Mouse (Mus musculus) midbrain, embryonic 10.5 days (tissue): ENCODE results near the gene Xxylt1. TPM values are rescaled to one million over a fixed set of nuclear protein-coding genes. Genes with fewer than 3 reads are reported as not detected.
A peak's percentile ranks its signal among the peaks of the same experiment; 100 is the strongest.

Experiments used
- DNase-seq: peaks from one replicate; pipeline ENCODE4 v3.0.0-alpha.2; 2017; ENCODE audit warnings: low spot score
- H3K27ac ChIP-seq: fragments of 300-500 bp; sonication (generic); replicated peaks from 2 replicates; pipeline ENCODE4 v1.5.1; 2016; ENCODE audit warnings: mild to moderate bottlenecking
- H3K27me3 ChIP-seq: fragments of 300-500 bp; sonication (generic); 2 replicates; pipeline ENCODE4 v1.6.1; 2016; ENCODE audit warnings: low read depth, mild to moderate bottlenecking; ENCODE audit not compliant: poor library complexity, severe bottlenecking
- H3K36me3 ChIP-seq: fragments of 300-500 bp; sonication (generic); 2 replicates; pipeline ENCODE4 v1.6.1; 2016; ENCODE audit warnings: mild to moderate bottlenecking, moderate library complexity
- H3K4me1 ChIP-seq: fragments of 300-500 bp; sonication (generic); 2 replicates; pipeline ENCODE4 v1.6.1; 2016
- H3K4me3 ChIP-seq: fragments of 300-500 bp; sonication (generic); 2 replicates; pipeline ENCODE4 v1.5.1; 2016; ENCODE audit warnings: mild to moderate bottlenecking, moderate library complexity
- H3K9me3 ChIP-seq: fragments of 300-500 bp; sonication (generic); replicated peaks from 2 replicates; pipeline ENCODE4 v1.6.1; 2016; ENCODE audit warnings: mild to moderate bottlenecking
- WGBS: fragments of 180-500 bp; shearing (Covaris S2); methylation state at CpG from one replicate; pipeline ENCODE4 v1.1.7; 2016; 5-methylcytosine and 5-hydroxymethylcytosine counted together
- polyA plus RNA-seq: library from polyadenylated mRNA; unstranded; fragments of >200 nt; fragmentation: Nextera tagmentation; extraction: Ambion mirVana; gene quantifications from 2 replicates; pipeline ENCODE4 v1.2.1, GENCODE M21; 2016

The Xxylt1 gene
- polyA plus RNA-seq, 1 experiment from 2014 or later = 14.0 TPM

- DNase-seq = no peak
- peaks cover 13% of the 10 kb centered on the region for H3K4me1 ChIP-seq
- H3K9me3 ChIP-seq = peaks cover 9% of the 10 kb centered on the region; the same call in 1 of the 2 replicates
- no peak overlapping the region for H3K27ac ChIP-seq
- H3K36me3 ChIP-seq = no peaks in the 10 kb centered on the region
- 96% methylated on average over 2 of the region's 2 CpGs for WGBS
- H3K27me3 ChIP-seq = no peaks in the 10 kb centered on the region
- H3K4me3 ChIP-seq = no peak overlapping the region
Measured at GRCm38 (mm10) chr16:30998048-30998447, 83.2 kb downstream of the Xxylt1 start.

DNA sequence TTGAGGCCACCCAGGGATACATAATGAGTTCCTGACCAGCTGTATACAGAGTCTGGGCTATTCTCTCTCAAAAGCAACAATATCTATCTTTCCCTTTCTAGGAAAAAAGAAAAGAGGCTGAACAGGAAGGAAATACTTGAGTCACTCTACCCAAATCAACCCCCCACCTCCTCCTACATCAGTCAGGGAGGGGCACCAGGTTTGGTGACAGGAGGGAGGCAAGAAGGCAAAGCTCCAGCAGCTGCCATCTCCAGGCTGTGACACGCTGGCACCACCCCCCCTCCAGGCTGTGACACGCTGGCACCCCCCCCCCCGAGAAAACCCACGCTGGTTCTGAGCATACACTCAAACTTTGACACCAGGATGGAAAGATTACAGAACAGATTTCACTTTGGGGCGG lies 85.8 kb downstream of the Xxylt1 start:
- H3K4me1 ChIP-seq = peaks cover 13% of the 10 kb centered on the region
- no peaks in the 10 kb centered on the region for H3K36me3 ChIP-seq
- H3K9me3 ChIP-seq = peaks cover 2% of the 10 kb centered on the region; the same call in 1 of the 2 replicates
- no peaks in the 10 kb centered on the region for H3K27me3 ChIP-seq
- 94% methylated on average over 5 of the region's 5 CpGs for WGBS
- no peak overlapping the region for H3K4me3 ChIP-seq
- no peak for DNase-seq
- H3K27ac ChIP-seq = no peak overlapping the region

- WGBS = 63% methylated on average over 2 of the region's 2 CpGs
- Histone ChIP-seq H3K4me1 (peaks cover 14% of the 10 kb centered on the region), H3K4me3 (no peak overlapping the region), H3K36me3 (no peaks in the 10 kb centered on the region), H3K27ac (no peak overlapping the region), H3K9me3 (no peaks in the 10 kb centered on the region), H3K27me3 (no peaks in the 10 kb centered on the region)
- DNase-seq = no peak
Measured at GRCm38 (mm10) chr16:30994881-30995280, 86.4 kb downstream of the Xxylt1 start.

GRCm38 (mm10) chr16:30994296-30994695 lies 86.9 kb downstream of the Xxylt1 start:
- WGBS = 89% methylated on average over 7 of the region's 7 CpGs
- Histone ChIP-seq H3K27me3 (no peaks in the 10 kb centered on the region), H3K4me1 (peaks cover 14% of the 10 kb centered on the region), H3K4me3 (no peak overlapping the region), H3K36me3 (no peaks in the 10 kb centered on the region), H3K9me3 (no peaks in the 10 kb centered on the region), H3K27ac (no peak overlapping the region)
- DNase-seq = no peak

DNA sequence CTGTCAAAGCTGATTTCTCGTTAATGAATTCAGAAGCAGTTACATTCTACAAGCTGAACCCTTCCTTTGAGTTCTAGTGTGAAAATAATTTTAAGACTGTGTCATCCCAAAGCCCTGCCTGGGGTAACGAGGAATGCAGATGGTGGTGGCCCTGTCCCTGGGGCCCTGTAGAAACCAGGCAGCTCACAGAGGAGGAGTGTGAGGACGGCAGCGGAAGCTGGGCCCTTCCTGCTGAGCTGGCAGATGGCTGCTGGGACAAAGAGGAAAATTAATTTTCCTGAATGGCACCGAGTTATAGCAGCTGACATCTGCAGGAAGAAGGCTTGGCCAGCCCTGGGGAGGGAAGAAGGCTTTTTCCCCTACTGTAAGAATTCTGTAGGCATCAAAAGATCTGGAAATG lies 88.7 kb downstream of the Xxylt1 start:
- H3K27me3 ChIP-seq = no peaks in the 10 kb centered on the region
- no peak overlapping the region for H3K4me3 ChIP-seq
- 83% methylated on average over 5 of the region's 5 CpGs for WGBS
- no peak for DNase-seq
- no peaks in the 10 kb centered on the region for H3K36me3 ChIP-seq
- H3K4me1 ChIP-seq = peaks cover 14% of the 10 kb centered on the region
- peak overlapping the region; percentile 52 for H3K27ac ChIP-seq
- H3K9me3 ChIP-seq = no peaks in the 10 kb centered on the region

DNA sequence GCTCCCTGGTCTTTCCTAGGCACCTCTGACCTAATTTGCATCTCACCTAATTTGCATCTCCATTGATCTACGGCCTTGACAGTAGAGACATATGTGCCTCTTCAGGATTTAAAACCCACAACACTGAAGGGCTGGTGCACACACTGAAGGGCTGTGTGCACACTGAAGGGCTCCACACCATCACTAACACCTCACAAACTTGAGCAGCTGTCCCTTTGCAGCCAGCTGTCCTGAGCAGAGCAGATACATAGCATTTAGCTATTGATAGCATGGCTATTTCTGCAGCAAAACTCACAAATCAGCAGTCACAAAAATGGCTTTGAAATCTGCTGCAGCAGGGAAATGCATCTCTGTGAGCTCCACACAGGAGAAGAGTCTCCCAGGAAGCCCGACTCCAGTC lies 90.6 kb downstream of the Xxylt1 start:
- H3K27ac ChIP-seq = no peak overlapping the region
- H3K27me3 ChIP-seq = no peaks in the 10 kb centered on the region
- peaks cover 19% of the 10 kb centered on the region for H3K4me1 ChIP-seq
- no peak overlapping the region for H3K4me3 ChIP-seq
- DNase-seq = no peak
- no peaks in the 10 kb centered on the region for H3K9me3 ChIP-seq
- WGBS = 79% methylated on average over 2 of the region's 2 CpGs
- H3K36me3 ChIP-seq = no peaks in the 10 kb centered on the region

DNA sequence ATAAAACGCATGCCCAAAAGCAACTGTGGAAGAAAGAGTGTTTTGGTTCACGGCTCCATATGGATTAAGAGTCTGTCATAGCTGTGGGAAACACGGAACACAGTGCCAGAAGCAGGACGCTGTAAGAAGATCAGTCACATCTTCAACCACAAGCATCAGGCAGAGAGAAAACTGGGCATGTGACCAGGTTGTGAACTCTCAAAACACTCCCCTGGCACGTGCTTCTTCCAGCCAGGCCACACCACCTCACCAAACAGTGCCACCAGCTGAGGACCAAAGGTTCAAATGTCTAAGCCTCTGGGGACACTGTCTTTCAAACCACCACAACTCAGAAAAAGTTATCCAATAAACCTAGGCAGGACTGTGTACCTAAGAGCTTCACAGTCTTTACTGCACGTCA lies 93.0 kb downstream of the Xxylt1 start:
- no peak for DNase-seq
- no peak overlapping the region for H3K27ac ChIP-seq
- no peaks in the 10 kb centered on the region for H3K27me3 ChIP-seq
- peaks cover 33% of the 10 kb centered on the region for H3K4me1 ChIP-seq
- no peak overlapping the region for H3K4me3 ChIP-seq
- H3K36me3 ChIP-seq = no peaks in the 10 kb centered on the region
- WGBS = 89% methylated on average over 6 of the region's 6 CpGs
- no peaks in the 10 kb centered on the region for H3K9me3 ChIP-seq

DNA sequence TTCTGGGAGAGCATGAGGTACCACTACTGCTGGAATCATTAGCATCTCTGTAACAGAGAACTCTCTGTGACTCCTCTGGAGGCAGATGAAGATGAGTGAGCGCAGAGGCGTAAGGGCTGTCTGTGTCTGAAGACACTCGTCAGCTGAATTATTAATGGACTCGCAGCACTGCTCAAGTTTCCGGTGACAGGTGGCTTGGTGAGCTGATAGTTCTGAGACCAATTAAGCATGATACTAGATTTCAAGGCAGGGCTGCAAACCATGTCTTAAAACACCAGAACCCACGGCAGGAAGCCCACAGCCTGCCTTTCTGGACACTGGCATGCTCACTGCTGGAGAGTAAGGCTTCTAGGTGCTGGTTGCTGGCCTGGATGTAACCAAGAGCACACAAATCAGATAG lies 93.5 kb downstream of the Xxylt1 start:
- H3K4me3 ChIP-seq = no peak overlapping the region
- H3K27ac ChIP-seq = no peak overlapping the region
- peaks cover 33% of the 10 kb centered on the region for H3K4me1 ChIP-seq
- DNase-seq = no peak
- WGBS = 85% methylated on average over 6 of the region's 6 CpGs
- H3K27me3 ChIP-seq = no peaks in the 10 kb centered on the region
- no peaks in the 10 kb centered on the region for H3K9me3 ChIP-seq
- no peaks in the 10 kb centered on the region for H3K36me3 ChIP-seq

DNA sequence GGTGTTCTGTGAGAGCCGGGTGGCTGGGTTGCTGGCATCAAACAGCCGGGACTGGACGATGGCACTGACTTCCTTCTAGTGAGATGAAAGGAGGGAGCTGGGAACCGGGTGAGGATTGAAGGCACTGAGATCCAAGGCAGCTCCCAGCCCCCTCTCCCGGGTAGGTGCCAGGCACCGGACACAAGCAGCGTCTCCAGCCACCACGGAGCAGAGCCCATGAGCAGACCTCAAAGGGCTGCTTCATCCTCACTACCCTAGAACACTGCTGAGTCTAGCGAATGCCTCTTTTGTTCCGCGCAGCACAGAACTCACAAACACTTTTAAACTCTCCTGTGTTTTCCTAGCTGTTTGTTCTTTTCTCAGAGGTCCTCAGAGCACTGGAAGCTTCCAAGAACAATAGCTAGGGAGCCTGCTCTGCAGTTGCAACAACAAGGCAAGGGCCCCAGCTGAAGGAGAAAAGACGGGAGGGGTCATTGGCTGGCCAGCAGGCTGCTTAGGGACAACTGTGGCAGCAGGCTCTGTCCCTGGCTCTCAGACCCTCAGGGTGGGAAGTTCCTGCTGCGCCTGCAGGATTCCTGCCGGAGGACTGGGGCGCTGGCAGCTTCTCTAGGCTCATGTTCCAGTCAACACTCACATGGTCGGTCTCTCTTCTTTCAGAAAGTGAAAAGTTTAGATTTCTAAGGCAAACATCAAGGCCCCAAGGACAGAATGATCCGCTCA lies 96.2 kb downstream of the Xxylt1 start:
- Histone ChIP-seq H3K27ac (peak overlapping the region; percentile 69), H3K4me3 (no peak overlapping the region), H3K36me3 (no peaks in the 10 kb centered on the region), H3K27me3 (no peaks in the 10 kb centered on the region), H3K9me3 (no peaks in the 10 kb centered on the region), H3K4me1 (peaks cover 23% of the 10 kb centered on the region)
- WGBS = 28% methylated on average over 17 of the region's 17 CpGs
- DNase-seq = peak; percentile 28

GRCm38 (mm10) chr16:30984101-30984500 lies 97.1 kb downstream of the Xxylt1 start:
- peaks cover 23% of the 10 kb centered on the region for H3K4me1 ChIP-seq
- no peaks in the 10 kb centered on the region for H3K9me3 ChIP-seq
- H3K27ac ChIP-seq = no peak overlapping the region; the same call in 1 of the 2 replicates
- H3K27me3 ChIP-seq = no peaks in the 10 kb centered on the region
- DNase-seq = no peak
- 83% methylated on average over 5 of the region's 5 CpGs for WGBS
- no peak overlapping the region for H3K4me3 ChIP-seq
- H3K36me3 ChIP-seq = no peaks in the 10 kb centered on the region

DNA sequence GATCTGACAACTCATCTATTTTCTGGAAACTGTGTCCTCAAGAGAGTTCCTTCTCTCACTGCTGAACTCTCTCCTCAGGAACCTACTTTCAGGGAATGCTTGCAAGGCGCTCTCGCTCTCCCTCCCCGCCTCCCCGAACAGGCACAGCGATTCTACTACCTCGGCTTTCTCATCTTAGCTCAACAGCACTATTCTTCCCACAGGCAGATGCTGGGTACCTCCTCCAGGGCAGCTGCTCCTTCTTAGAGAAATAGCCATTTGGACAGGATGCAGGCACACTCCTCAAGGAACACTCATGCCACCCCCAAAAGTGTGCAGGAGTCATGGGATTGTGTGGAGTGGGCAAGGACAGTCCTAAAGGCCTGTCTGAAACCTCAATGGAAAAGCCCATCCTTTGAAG lies 97.5 kb downstream of the Xxylt1 start:
- peaks cover 23% of the 10 kb centered on the region for H3K4me1 ChIP-seq
- no peaks in the 10 kb centered on the region for H3K27me3 ChIP-seq
- DNase-seq = no peak
- H3K9me3 ChIP-seq = no peaks in the 10 kb centered on the region
- 0 out of 2 replicates have a peak overlapping the region, but pooled peaks have one; percentile 28 for H3K27ac ChIP-seq
- 66% methylated on average over 6 of the region's 6 CpGs for WGBS
- no peaks in the 10 kb centered on the region for H3K36me3 ChIP-seq
- H3K4me3 ChIP-seq = no peak overlapping the region

GRCm38 (mm10) chr16:30983281-30983680 lies 98.0 kb downstream of the Xxylt1 start:
- Histone ChIP-seq H3K4me1 (peaks cover 23% of the 10 kb centered on the region), H3K4me3 (no peak overlapping the region), H3K27ac (no peak overlapping the region), H3K27me3 (no peaks in the 10 kb centered on the region), H3K36me3 (no peaks in the 10 kb centered on the region), H3K9me3 (no peaks in the 10 kb centered on the region)
- 73% methylated on average over 4 of the region's 4 CpGs for WGBS
- DNase-seq = no peak

DNA sequence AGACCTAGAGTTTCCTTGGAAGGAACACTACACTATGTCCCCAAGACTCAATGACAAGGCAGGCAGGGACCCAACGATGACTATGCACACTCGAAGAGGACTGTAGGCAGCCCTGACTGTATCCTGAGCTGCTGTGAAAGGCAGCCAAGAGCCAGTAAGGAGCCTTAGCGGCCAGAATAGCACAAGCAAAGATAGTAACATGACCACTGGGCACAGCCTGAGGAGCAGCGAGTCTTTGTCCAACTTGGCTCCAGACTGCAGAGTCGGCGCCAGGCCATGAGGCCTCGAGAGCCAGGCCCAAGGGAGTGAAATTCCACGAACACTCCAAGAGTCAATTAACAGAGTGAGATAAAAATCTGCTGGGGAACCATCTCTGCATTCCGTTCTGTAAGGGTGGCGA lies 99.9 kb downstream of the Xxylt1 start:
- Histone ChIP-seq H3K4me1 (peaks cover 37% of the 10 kb centered on the region), H3K4me3 (no peak overlapping the region), H3K27me3 (no peaks in the 10 kb centered on the region), H3K9me3 (no peaks in the 10 kb centered on the region), H3K27ac (no peak overlapping the region), H3K36me3 (no peaks in the 10 kb centered on the region)
- DNase-seq = no peak
- 91% methylated on average over 10 of the region's 10 CpGs for WGBS
